Mouse (Mus musculus) erythroblast, embryonic 14.5 days (primary cell): ENCODE data around the gene Peli2. TPM values are rescaled to one million over a fixed set of nuclear protein-coding genes. Genes with fewer than 3 reads are reported as not detected.

Experiments
- H3K27me3 ChIP-seq: 2 replicates; pipeline ENCODE4 v1.6.1; 2012; ENCODE audit warnings: inconsistent platforms; ENCODE audit not compliant: control insufficient read depth
- H3K36me3 ChIP-seq: 2 replicates; pipeline ENCODE4 v1.6.1; 2012; ENCODE audit warnings: mild to moderate bottlenecking, inconsistent platforms; ENCODE audit not compliant: control insufficient read depth
- H3K4me1 ChIP-seq: 2 replicates; pipeline ENCODE4 v1.6.1; 2012; ENCODE audit warnings: inconsistent platforms; ENCODE audit not compliant: control insufficient read depth
- H3K4me3 ChIP-seq: replicated peaks from 2 replicates; pipeline ENCODE3; 2012; ENCODE audit warnings: moderate library complexity, mild to moderate bottlenecking, inconsistent platforms
- H3K9me3 ChIP-seq: 2 replicates; pipeline ENCODE4 v1.6.1; 2012; ENCODE audit warnings: low read length, inconsistent platforms, mixed read lengths; ENCODE audit not compliant: control insufficient read depth
- GATA1 ChIP-seq: IDR thresholded peaks from 2 replicates; pipeline ENCODE4 v1.6.1; 2012; ENCODE audit warnings: low read length, inconsistent platforms, mixed read lengths
- TAL1 ChIP-seq: IDR thresholded peaks from 3 replicates; pipeline ENCODE4 v1.6.1; 2012; ENCODE audit warnings: low read length, inconsistent platforms, mixed read lengths
- polyA plus RNA-seq: library from polyadenylated mRNA; stranded (reverse); fragments of >175 nt; gene quantifications from 2 replicates; pipeline ENCODE4 v1.2.3, GENCODE M21; 2012

Gene Peli2
- polyA plus RNA-seq, 1 experiment: not detected

GRCm38 (mm10) chr14:48190946-48191345, 70.3 kb downstream of the Peli2 start:
- TF ChIP-seq GATA1: no peak
- no peak for TF ChIP-seq TAL1
- no peak overlapping the region for H3K4me3 ChIP-seq
- H3K36me3 ChIP-seq: no peaks in the 10 kb centered on the region; the same call in 1 of the 2 replicates
- H3K27me3 ChIP-seq: no peaks in the 10 kb centered on the region
- no peaks in the 10 kb centered on the region for H3K4me1 ChIP-seq
- no peaks in the 10 kb centered on the region for H3K9me3 ChIP-seq

GRCm38 (mm10) chr14:48191925-48192324, 71.3 kb downstream of the Peli2 start:
- no peaks in the 10 kb centered on the region for H3K36me3 ChIP-seq
- no peaks in the 10 kb centered on the region for H3K27me3 ChIP-seq
- H3K9me3 ChIP-seq: no peaks in the 10 kb centered on the region
- H3K4me1 ChIP-seq: no peaks in the 10 kb centered on the region
- H3K4me3 ChIP-seq: no peak overlapping the region
- TF ChIP-seq GATA1 (no peak), TAL1 (no peak)

GRCm38 (mm10) chr14:48196804-48197203, 76.2 kb downstream of the Peli2 start:
- no peaks in the 10 kb centered on the region for H3K36me3 ChIP-seq
- H3K4me3 ChIP-seq: no peak overlapping the region
- no peak for TF ChIP-seq GATA1
- no peak for TF ChIP-seq TAL1
- no peaks in the 10 kb centered on the region for H3K27me3 ChIP-seq
- no peaks in the 10 kb centered on the region for H3K9me3 ChIP-seq
- no peaks in the 10 kb centered on the region for H3K4me1 ChIP-seq

GRCm38 (mm10) chr14:48197287-48197686, 76.7 kb downstream of the Peli2 start:
- H3K36me3 ChIP-seq: no peaks in the 10 kb centered on the region
- no peaks in the 10 kb centered on the region for H3K27me3 ChIP-seq
- no peaks in the 10 kb centered on the region for H3K4me1 ChIP-seq
- no peak overlapping the region for H3K4me3 ChIP-seq
- TF ChIP-seq TAL1: no peak
- no peak for TF ChIP-seq GATA1
- H3K9me3 ChIP-seq: no peaks in the 10 kb centered on the region

GRCm38 (mm10) chr14:48198190-48198954, 77.7 kb downstream of the Peli2 start:
- TF ChIP-seq TAL1 (no peak), GATA1 (no peak)
- Histone ChIP-seq H3K36me3 (no peaks in the 10 kb centered on the region), H3K4me1 (no peaks in the 10 kb centered on the region), H3K27me3 (no peaks in the 10 kb centered on the region), H3K4me3 (no peak overlapping the region), H3K9me3 (no peaks in the 10 kb centered on the region)

GRCm38 (mm10) chr14:48198957-48199356, 78.3 kb downstream of the Peli2 start:
- no peak overlapping the region for H3K4me3 ChIP-seq
- no peaks in the 10 kb centered on the region for H3K4me1 ChIP-seq
- H3K27me3 ChIP-seq: no peaks in the 10 kb centered on the region
- no peaks in the 10 kb centered on the region for H3K9me3 ChIP-seq
- TF ChIP-seq GATA1 (no peak), TAL1 (no peak)
- H3K36me3 ChIP-seq: no peaks in the 10 kb centered on the region

GRCm38 (mm10) chr14:48199506-48199905, 78.9 kb downstream of the Peli2 start:
- H3K36me3 ChIP-seq: no peaks in the 10 kb centered on the region

GRCm38 (mm10) chr14:48200291-48200690, 79.7 kb downstream of the Peli2 start:
- TF ChIP-seq GATA1 (no peak), TAL1 (no peak)
- Histone ChIP-seq H3K4me1 (no peaks in the 10 kb centered on the region), H3K36me3 (no peaks in the 10 kb centered on the region), H3K27me3 (no peaks in the 10 kb centered on the region), H3K9me3 (no peaks in the 10 kb centered on the region), H3K4me3 (no peak overlapping the region)

More at GRCm38 (mm10) chr14:48199506-48199905, 78.9 kb downstream of the Peli2 start:
- H3K9me3 ChIP-seq: no peaks in the 10 kb centered on the region
- no peaks in the 10 kb centered on the region for H3K27me3 ChIP-seq
- H3K4me3 ChIP-seq: no peak overlapping the region
- no peaks in the 10 kb centered on the region for H3K4me1 ChIP-seq
- TF ChIP-seq TAL1 (no peak), GATA1 (no peak)

- Histone ChIP-seq H3K36me3 (no peaks in the 10 kb centered on the region), H3K9me3 (no peaks in the 10 kb centered on the region), H3K4me3 (no peak overlapping the region), H3K4me1 (no peaks in the 10 kb centered on the region), H3K27me3 (no peaks in the 10 kb centered on the region)
- TF ChIP-seq TAL1: no peak
- TF ChIP-seq GATA1: no peak
Measured at GRCm38 (mm10) chr14:48200788-48201187, 80.2 kb downstream of the Peli2 start.
